Mouse (Mus musculus): ENCODE data around the gene Chsy1.
A peak's percentile ranks its signal among the peaks of the same experiment; 100 is the strongest.

Gene Chsy1

GRCm38 (mm10) chr7:66209920-66210319 lies 100.6 kb downstream of the Chsy1 start:
- no peak for DNase-seq (ENCODE audit: low spot score in 2 of 2)

GRCm38 (mm10) chr7:66212887-66213286 lies 103.6 kb downstream of the Chsy1 start:
- no peak for DNase-seq (ENCODE audit: low spot score in 2 of 2)

GRCm38 (mm10) chr7:66214477-66214876 lies 105.2 kb downstream of the Chsy1 start:
- DNase-seq (ENCODE audit: low spot score in 2 of 2) = no peak

- no peak for DNase-seq (ENCODE audit: low spot score in 2 of 2)
Observed at GRCm38 (mm10) chr7:66215911-66216310, 106.6 kb downstream of the Chsy1 start.

- no peak for DNase-seq (ENCODE audit: low spot score in 2 of 2)
Observed at GRCm38 (mm10) chr7:66217011-66217410, 107.7 kb downstream of the Chsy1 start.

- DNase-seq (ENCODE audit: low spot score in 2 of 2) = no peak
Observed at GRCm38 (mm10) chr7:66217531-66218094, 108.3 kb downstream of the Chsy1 start.

- DNase-seq (ENCODE audit: low spot score in 2 of 2) = peak in 1 of 2 experiments; percentile 26
Observed at GRCm38 (mm10) chr7:66218193-66219014, 109.1 kb downstream of the Chsy1 start.

- no peak for DNase-seq (ENCODE audit: low spot score in 2 of 2)
Observed at GRCm38 (mm10) chr7:66219028-66219793, 109.9 kb downstream of the Chsy1 start.

- no peak for DNase-seq (ENCODE audit: low spot score in 2 of 2)
Observed at GRCm38 (mm10) chr7:66219794-66220227, 110.5 kb downstream of the Chsy1 start.

- DNase-seq (ENCODE audit: low spot score in 2 of 2) = no peak
Observed at GRCm38 (mm10) chr7:66222621-66223091, 113.3 kb downstream of the Chsy1 start.
